Mouse (Mus musculus) telencephalon, adult 2 months (tissue): ENCODE measurements around the gene Myh3.

Experiments used
- DNase-seq: peaks from one replicate; pipeline ENCODE4 v3.0.0-alpha.2; 2011; ENCODE audit warnings: low read depth, low spot score

The Myh3 gene

GRCm38 (mm10) chr11:67078000-67078399 lies at the start of gene Myh3:
Gene Myh3 (plus strand): TSS chr11:67078300.
- no peak for DNase-seq

DNA sequence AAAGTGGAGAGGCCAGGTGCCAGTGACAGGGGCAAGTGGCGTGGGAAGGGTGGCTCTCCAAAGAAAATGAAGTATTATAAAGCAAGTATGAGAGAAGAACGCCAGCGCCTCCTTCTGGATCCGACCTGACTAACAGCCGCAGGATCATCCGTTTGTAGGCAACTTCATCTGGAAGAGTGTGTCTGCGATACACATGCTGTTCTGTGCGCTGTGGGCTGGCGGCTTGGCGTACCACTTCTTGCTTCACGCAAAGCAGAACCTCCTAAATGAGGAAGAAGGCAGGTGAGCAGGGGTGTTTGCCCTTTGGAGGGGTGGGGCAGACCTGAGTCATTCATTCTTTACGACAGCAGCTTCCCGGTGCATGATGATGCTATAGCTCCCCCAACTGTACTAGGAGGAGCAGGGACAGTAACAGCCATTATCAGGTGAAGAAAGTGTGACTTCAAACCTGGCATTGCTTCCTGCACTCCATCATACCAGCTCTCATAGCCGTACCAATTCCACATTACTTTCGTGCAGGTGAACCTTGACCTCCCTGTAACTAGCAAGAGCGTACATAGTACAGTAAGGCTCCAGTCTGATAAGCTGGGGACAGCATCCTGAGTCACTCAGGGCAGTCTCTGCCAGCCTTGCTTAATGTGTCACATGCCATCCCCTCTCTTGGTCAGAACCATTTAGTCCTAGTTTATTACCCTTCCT lies 47.0 kb upstream of the Myh3 start:
- DNase-seq = no peak

- DNase-seq = no peak
These were observed 46.5 kb upstream of the Myh3 start for GRCm38 (mm10) chr11:67031603-67031915.

GRCm38 (mm10) chr11:67034775-67035485 lies 43.2 kb upstream of the Myh3 start:
- no peak for DNase-seq

DNA sequence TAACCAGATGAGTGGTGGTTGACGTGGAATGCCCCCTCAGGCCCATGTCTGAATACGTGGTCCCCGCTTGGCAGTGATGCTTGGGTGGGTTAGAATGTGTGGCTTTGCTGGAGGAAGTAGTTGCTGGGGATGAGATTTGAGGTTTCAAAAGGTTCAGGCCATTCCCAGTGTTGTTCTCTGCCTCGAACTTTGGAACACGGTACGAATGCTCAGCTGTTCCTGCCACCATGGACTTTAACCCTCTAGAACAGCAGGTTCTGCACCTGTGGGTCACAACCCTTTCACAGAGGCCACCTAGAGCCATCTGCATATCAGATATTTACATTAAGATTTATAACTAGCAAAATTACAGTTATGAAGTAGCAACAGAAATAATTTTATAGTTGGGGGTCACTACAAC lies 41.9 kb upstream of the Myh3 start:
- DNase-seq = no peak

GRCm38 (mm10) chr11:67036892-67037291 lies 41.2 kb upstream of the Myh3 start:
- no peak for DNase-seq

DNA sequence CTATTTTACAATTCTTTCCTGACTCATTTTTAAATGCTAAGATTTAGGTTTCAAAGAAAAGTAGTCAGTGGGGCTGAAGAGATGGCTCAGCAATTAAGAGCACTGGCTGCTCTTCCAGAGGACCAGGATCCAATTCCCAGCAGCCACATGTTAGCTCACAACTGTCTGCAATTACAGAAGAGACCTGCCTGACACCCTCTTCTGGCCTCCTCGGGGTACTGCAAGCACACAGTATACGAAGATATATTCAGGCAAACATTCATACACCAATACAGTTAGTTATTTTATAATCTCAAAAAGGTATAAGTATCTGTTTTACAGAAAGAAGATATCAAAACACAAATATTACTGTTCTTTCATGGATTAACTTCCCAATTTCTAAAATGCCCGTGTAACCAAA lies 38.3 kb upstream of the Myh3 start:
- no peak for DNase-seq

DNA sequence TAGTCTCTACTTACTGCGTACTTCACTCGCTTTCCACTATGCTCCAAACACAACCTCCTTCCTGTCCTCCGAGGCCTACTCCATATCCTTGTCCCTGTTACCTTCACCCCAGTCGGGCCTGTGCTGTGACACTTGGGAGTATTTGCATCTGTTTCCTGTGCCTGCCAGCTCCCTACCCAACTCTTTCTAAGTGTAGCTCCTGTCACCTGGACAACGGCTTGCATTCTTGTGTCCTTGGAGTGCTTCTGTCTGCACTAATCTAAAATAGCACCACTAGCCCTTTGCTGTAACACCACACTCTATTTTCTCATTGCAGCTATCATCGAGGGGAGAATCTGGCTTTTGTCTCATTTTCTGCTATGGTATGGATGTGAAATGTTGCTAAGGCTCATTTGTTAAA lies 37.6 kb upstream of the Myh3 start:
- no peak for DNase-seq

DNA sequence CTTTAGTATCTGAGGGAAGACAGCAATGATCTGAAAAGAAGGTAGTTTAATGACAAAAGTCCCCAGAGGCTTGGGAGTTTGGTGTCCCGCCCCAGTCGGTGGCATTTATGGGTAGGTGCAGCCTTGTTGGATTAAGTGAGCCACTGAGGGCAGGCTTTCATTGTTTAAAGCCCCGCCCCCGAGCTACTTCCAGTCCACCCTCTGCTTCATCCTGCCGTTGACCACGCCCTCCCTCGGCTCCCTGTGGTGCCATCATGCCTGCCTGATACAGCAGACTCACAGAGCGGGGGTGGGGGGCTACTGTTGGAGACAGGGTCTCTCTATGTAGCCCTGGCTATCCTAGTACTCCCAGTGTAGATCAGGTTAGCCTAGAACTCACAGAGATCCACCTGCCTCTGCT lies 35.1 kb upstream of the Myh3 start:
- DNase-seq = no peak

DNA sequence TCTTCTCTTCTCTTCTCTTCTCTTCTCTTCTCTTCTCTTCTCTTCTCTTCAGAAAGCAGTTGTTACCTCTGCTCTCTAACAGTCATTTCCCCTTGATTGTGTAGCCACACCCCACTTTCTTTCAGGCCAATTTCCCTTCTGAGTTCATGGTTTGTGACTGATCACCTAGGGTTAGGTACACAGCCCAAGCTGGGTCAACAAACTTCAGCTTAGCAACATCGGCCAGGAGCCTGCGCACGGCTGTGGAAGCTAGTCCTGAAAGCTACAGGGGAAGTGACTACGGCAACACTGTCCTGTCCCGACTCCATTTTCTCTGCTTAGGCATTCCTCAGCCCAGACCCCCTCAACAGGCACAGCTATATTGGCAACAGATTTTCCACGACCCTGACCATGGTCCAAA lies 33.1 kb upstream of the Myh3 start:
- DNase-seq = no peak

GRCm38 (mm10) chr11:67047199-67047598 lies 30.9 kb upstream of the Myh3 start:
- no peak for DNase-seq

DNA sequence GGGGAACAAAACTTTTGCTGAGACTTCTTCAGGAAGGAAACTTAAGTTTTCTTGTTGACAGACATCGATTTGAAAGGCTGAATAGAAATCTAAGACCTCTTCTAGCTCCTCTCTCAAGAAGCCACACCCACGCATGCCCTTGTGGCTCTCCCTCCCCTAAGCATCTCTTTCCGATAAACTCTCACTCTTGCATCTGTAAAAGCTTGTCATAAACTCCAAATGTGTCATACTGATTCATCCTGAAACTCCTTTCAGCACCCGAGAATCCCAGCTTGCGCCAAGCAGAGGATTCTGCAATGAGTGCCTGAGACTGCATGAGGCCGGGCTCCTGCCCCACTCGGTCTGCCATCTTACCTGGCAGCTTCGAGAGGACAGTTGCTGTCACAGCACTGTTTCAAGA lies 29.6 kb upstream of the Myh3 start:
- no peak for DNase-seq

- DNase-seq = no peak
These were observed 28.8 kb upstream of the Myh3 start for GRCm38 (mm10) chr11:67049256-67049655.

DNA sequence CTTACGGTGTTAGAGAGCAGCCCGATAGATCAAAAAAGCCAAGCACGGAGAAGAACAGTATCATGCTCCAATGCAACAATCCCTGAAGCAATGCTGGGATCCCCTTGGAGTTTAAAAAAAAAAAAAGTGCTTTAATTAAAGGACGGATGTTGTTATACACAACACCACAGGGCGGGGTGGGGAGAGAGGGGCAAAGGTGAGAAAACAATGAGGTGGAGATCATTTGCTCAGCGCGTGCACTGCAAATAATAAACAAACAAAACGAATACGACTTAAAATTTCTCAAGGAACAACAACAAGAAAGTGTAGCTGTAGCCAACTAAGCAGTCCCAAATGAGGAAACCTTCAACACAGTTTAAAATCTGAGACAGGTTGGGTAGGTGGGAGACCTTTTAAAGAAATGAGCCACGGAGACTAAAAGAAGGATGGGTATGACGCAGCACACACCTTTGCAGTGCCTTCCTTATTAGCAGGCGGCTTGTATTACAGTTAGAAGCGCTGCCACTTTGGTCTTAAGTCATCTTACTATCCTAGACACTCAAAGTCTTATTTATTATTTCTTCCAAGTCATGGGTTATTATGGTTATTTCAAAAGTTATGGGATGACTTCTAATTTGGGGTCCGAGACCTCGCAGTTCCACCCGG lies 26.3 kb upstream of the Myh3 start:
- no peak for DNase-seq

DNA sequence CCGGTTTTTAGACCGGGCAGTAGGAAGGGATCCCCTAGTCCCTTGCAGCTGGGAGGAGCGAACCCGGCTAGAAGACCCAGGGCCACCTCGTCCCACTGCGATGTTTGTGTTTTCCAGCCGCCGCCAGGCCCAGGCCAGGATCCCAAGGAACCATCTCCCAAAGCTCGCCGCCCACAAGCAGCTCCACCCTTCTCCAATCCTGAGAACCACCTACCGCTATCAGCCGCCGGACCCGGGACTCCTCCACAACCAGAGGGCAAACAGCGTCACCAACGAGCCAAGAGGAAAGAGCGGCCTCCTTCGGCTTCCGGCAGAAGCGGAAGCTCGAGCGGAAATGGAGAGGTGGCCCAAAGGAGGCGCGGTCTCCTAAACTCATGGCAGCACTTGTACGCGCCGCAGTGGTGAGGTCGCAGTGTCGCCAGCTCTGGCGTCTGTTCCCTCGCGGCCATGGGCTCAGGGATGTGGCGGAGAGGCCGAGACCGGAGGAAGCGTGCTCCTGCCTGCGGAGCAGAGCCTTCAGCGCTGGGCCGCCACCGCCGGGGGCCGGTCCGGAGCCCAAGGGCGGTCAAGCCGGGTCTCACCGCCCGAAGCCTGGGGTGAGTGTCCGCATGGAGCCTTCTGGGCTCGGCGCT lies 25.7 kb upstream of the Myh3 start, which contains the start of the genes Adprm and Sco1:
Adprm (minus strand) TSS at position 274 of the 632 bp plus-strand sequence.
Sco1 (plus strand) TSS at position 350 of the 632 bp plus-strand sequence.
- DNase-seq = peak; percentile 90

- DNase-seq = no peak
These were observed 23.2 kb upstream of the Myh3 start for GRCm38 (mm10) chr11:67054754-67055365.

GRCm38 (mm10) chr11:67061311-67061710 lies 16.8 kb upstream of the Myh3 start:
- DNase-seq = peak; percentile 53

DNA sequence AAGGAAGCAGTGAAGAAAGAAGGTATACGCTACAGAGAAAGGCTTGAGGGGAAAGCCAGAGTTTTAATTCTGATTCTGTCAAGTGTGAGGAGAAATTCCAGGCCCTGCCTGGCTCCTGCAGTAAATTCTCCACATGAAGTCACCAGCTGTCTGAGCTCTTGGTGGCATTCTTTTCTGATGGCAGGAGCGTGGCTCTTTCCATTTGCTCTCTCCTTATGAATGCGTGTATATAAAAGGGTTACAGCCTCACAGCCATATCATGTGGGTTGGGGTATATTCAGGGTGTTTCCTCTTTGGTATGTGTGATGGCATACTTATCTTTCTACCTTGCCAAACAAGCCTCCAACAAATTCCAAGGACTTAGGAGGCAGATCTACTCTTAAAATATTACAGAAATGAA lies 15.4 kb upstream of the Myh3 start:
- peak; percentile 54 for DNase-seq

DNA sequence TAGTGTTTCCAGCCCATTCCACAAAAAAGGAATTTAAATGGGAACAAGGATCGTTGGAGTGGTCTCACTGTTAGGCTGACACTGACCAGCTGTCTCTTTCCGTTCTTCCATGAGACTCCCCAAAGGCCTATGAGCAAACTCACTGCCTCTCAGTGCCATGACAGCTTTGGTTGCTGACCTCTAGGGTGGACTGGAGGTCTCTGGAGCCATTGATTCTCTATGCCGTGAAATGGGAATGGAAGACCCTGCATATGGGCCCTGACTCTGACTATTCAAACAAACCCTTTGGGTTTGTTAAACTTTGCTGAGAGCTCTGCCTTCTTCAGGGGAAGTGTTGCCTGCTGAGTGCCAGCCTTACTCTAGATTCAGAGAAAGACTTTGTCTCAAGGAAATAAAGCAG lies 10.4 kb upstream of the Myh3 start:
- DNase-seq = no peak

DNA sequence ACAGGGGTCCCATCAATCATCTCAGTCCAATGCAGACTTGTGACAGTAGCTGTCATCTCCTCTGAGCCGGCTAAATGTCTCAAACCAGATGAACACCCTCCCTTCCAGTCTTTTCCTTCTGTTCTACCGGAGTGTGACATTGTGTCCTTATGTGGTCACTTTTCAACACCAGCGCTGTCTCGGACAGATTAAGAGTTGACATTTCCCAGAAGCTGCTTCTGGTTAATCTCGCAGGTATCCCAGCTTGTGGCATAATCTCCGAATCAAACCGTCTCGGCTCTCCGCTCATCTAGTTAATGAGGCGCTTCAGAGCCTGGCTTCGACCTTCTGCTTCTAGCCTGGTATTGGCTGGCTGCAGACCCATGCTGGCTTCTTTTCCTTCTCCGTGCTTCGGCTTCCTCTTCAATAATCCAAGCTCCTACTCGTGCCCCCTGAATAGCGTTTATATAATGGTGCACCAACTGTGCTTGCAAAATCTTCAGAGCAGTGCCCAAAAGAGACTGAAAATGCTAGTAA lies 5.4 kb upstream of the Myh3 start:
- no peak for DNase-seq

- no peak for DNase-seq
These were observed 3.1 kb upstream of the Myh3 start for GRCm38 (mm10) chr11:67075036-67075435.

DNA sequence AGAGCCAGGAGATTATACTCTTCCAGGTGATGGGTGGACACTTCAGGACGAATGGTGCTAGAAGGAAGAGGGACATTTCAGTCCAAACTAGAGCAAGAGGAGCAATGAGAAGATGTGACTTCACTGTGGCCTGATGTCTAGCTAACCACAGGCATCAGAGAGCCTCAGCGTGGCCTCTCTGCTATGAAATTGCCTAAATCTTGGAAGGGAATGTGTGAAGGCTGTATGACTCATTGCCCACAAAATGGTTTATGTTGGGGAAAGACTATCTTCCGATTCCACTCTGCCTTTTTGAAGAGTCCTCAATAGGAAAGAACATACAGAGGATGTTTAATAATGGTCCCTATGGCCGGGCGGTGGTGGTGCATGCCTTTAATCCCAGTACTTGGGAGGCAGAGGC lies 1.3 kb upstream of the Myh3 start:
- DNase-seq = no peak
